Mouse (Mus musculus) liver, embryonic 14.5 days (tissue): Measurements from ENCODE around the gene Gm47841. TPM values are rescaled to one million over a fixed set of nuclear protein-coding genes. Genes with fewer than 3 reads are reported as not detected.

Experiments
- ATAC-seq: fragments of 200-750 bp; cut with Nextera tagmentation; 2 replicates; pipeline ENCODE4 v1.8.0; 2017; ENCODE audit warnings: moderate number of reproducible peaks, mild to moderate bottlenecking, moderate library complexity; ENCODE audit not compliant: insufficient read depth
- DNase-seq, 3 experiments: peaks; one replicate each; pipeline ENCODE4 v3.0.0-alpha.2; 2012 to 2013; ENCODE audit warnings: low read depth in 3 of 3, low spot score in 3 of 3
- H3K27ac ChIP-seq: fragments of 300-500 bp; sonication (generic); 2 replicates; pipeline ENCODE4 v1.5.1; 2014; ENCODE audit warnings: moderate library complexity, mild to moderate bottlenecking, control low read depth, inconsistent platforms
- H3K27me3 ChIP-seq: fragments of 300-500 bp; sonication (generic); 2 replicates; pipeline ENCODE4 v1.6.1; 2014; ENCODE audit warnings: mild to moderate bottlenecking, low read length, moderate library complexity; ENCODE audit not compliant: control insufficient read depth, insufficient read depth
- H3K36me3 ChIP-seq: fragments of 300-500 bp; sonication (generic); replicated peaks from 2 replicates; pipeline ENCODE4 v1.6.1; 2014; ENCODE audit warnings: low read depth; ENCODE audit not compliant: control insufficient read depth, insufficient read depth
- H3K4me1 ChIP-seq, 2 experiments: fragments of 200-500 bp in 1 of 2; fragments of 300-500 bp in 1 of 2; sonication (generic) in 1 of 2; replicated peaks; 2 replicates each; pipeline ENCODE4 v1.6.1; 2012 to 2014; ENCODE audit warnings: antibody characterized with exemption in 1 of 2, inconsistent platforms in 1 of 2, low read length in 1 of 2; ENCODE audit not compliant: control insufficient read depth in 2 of 2, insufficient read depth in 2 of 2
- H3K4me2 ChIP-seq: fragments of 300-500 bp; sonication (generic); 2 replicates; pipeline ENCODE4 v1.6.1; 2014; ENCODE audit warnings: low read depth, mild to moderate bottlenecking, control low read depth, moderate library complexity
- H3K4me3 ChIP-seq, 2 experiments: fragments of 200-500 bp in 1 of 2; fragments of 300-500 bp in 1 of 2; sonication (generic) in 1 of 2; 2 replicates each; pipeline ENCODE4 v1.5.1; 2012 to 2014; ENCODE audit warnings: low read depth in 2 of 2, low read length in 2 of 2, mild to moderate bottlenecking in 2 of 2, control low read depth in 1 of 2, inconsistent platforms in 1 of 2, moderate library complexity in 1 of 2; ENCODE audit not compliant: insufficient read depth in 1 of 2
- H3K9ac ChIP-seq: fragments of 300-500 bp; sonication (generic); replicated peaks from 2 replicates; pipeline ENCODE4 v1.6.1; 2014; ENCODE audit warnings: mild to moderate bottlenecking, control low read depth, moderate library complexity
- H3K9me3 ChIP-seq: fragments of 300-500 bp; sonication (generic); 2 replicates; pipeline ENCODE4 v1.6.1; 2016; ENCODE audit warnings: low read length, mixed read lengths; ENCODE audit not compliant: control insufficient read depth
- CTCF ChIP-seq: IDR thresholded peaks from 2 replicates; pipeline ENCODE4 v1.5.1; 2016; ENCODE audit warnings: antibody characterized with exemption, low read depth, control low read depth
- EP300 ChIP-seq: IDR thresholded peaks from 2 replicates; pipeline ENCODE4 v1.6.1; 2016; ENCODE audit warnings: antibody characterized with exemption, low read depth
- WGBS: fragments of 180-500 bp; shearing (Covaris S2); extraction: QIAGEN DNeasy Blood & Tissue Kit; methylation state at CpG from one replicate; pipeline ENCODE4 v1.1.7; 2014; ENCODE audit not compliant: insufficient replicate concordance; 5-methylcytosine and 5-hydroxymethylcytosine counted together
- polyA plus RNA-seq, 2 experiments: library from polyadenylated mRNA; depleted of rRNA in 1 of 2; stranded (reverse) in 1 of 2; unstranded in 1 of 2; fragments of >200 nt; fragmentation: Nextera tagmentation in 1 of 2; extraction: Ambion mirVana in 1 of 2; gene quantifications; 2 replicates each; pipeline versions ENCODE4 v1.2.1 to v1.2.3; 2012 to 2014

Gene Gm47841
- polyA plus RNA-seq, 2 experiments = not detected

- TF ChIP-seq EP300 = no peak
- TF ChIP-seq CTCF = no peak
- ATAC-seq (no peak), DNase-seq (no peak)
- Histone ChIP-seq H3K36me3 (no peaks in the 10 kb centered on the region), H3K27ac (no peak overlapping the region), H3K4me1 (no peaks in the 10 kb centered on the region), H3K4me2 (no peak overlapping the region), H3K27me3 (no peaks in the 10 kb centered on the region), H3K4me3 (no peak overlapping the region), H3K9ac (no peak overlapping the region), H3K9me3 (no peaks in the 10 kb centered on the region)
- WGBS = 65% methylated on average over 8 of the region's 8 CpGs
Observed at GRCm38 (mm10) chr15:101005717-101006116, 41.5 kb downstream of the Gm47841 start.

GRCm38 (mm10) chr15:101004538-101004937 is 42.7 kb downstream of the Gm47841 start:
- Histone ChIP-seq H3K27me3 (no peaks in the 10 kb centered on the region), H3K36me3 (no peaks in the 10 kb centered on the region), H3K4me1 (no peaks in the 10 kb centered on the region), H3K4me3 (no peak overlapping the region), H3K9me3 (no peaks in the 10 kb centered on the region), H3K27ac (no peak overlapping the region), H3K9ac (no peak overlapping the region), H3K4me2 (no peak overlapping the region)
- no peak for TF ChIP-seq CTCF
- TF ChIP-seq EP300 = no peak
- ATAC-seq (no peak), DNase-seq (no peak)
- 63% methylated on average over 3 of the region's 3 CpGs for WGBS

- no peak overlapping the region for H3K4me2 ChIP-seq
- TF ChIP-seq EP300 = no peak
- TF ChIP-seq CTCF = no peak
- H3K27ac ChIP-seq = no peak overlapping the region
- H3K27me3 ChIP-seq = no peaks in the 10 kb centered on the region
- H3K9ac ChIP-seq = no peak overlapping the region
- H3K4me1 ChIP-seq = no peaks in the 10 kb centered on the region
- no peaks in the 10 kb centered on the region for H3K36me3 ChIP-seq
- no peak for DNase-seq
- no peak for ATAC-seq
- WGBS = 70% methylated on average over 3 of the region's 3 CpGs
- H3K9me3 ChIP-seq = no peaks in the 10 kb centered on the region
- H3K4me3 ChIP-seq = no peak overlapping the region
Observed at GRCm38 (mm10) chr15:101002466-101002865, 44.7 kb downstream of the Gm47841 start.

GRCm38 (mm10) chr15:101001685-101002084 is 45.5 kb downstream of the Gm47841 start:
- WGBS = 78% methylated on average over 1 of the region's 1 CpGs
- Histone ChIP-seq H3K9ac (no peak overlapping the region), H3K4me3 (no peak overlapping the region), H3K27me3 (no peaks in the 10 kb centered on the region), H3K27ac (no peak overlapping the region), H3K4me1 (no peaks in the 10 kb centered on the region), H3K36me3 (no peaks in the 10 kb centered on the region), H3K9me3 (no peaks in the 10 kb centered on the region), H3K4me2 (no peak overlapping the region)
- no peak for ATAC-seq
- DNase-seq = no peak
- TF ChIP-seq CTCF (no peak), EP300 (no peak)

- ATAC-seq (no peak), DNase-seq (no peak)
- no peak overlapping the region for H3K4me3 ChIP-seq
- no peaks in the 10 kb centered on the region for H3K36me3 ChIP-seq
- no peak overlapping the region for H3K27ac ChIP-seq
- no peaks in the 10 kb centered on the region for H3K4me1 ChIP-seq
- 12% methylated on average over 4 of the region's 4 CpGs for WGBS
- TF ChIP-seq CTCF (peak; percentile 38), EP300 (no peak)
- H3K9me3 ChIP-seq = no peaks in the 10 kb centered on the region
- H3K4me2 ChIP-seq = no peak overlapping the region
- no peaks in the 10 kb centered on the region for H3K27me3 ChIP-seq
- no peak overlapping the region for H3K9ac ChIP-seq
Observed at GRCm38 (mm10) chr15:100997090-100997489, 50.1 kb downstream of the Gm47841 start.

Other genes starting within 250 kb of the Gm47841 start
- gene Scn8a, start 177.5 kb downstream of the Gm47841 start, polyA plus RNA-seq (2012; rRNA removed) = 0.13 and 0.21 TPM in 2 replicates
- gene Scn8a, start 177.5 kb downstream of the Gm47841 start, polyA plus RNA-seq (2014; fragmentation: Nextera tagmentation; extraction: Ambion mirVana) = 0.41 TPM in 1 of 2 replicates, not detected in the other
- gene Fignl2, start 31.2 kb upstream of the Gm47841 start, polyA plus RNA-seq (2012; rRNA removed) = 1.0 and 1.2 TPM in 2 replicates
- 0.14 and 0.28 TPM in 2 replicates for gene Fignl2, start 31.2 kb upstream of the Gm47841 start, polyA plus RNA-seq (2014; fragmentation: Nextera tagmentation; extraction: Ambion mirVana)
- not detected in 2 replicates for gene Ankrd33, start 68.4 kb upstream of the Gm47841 start, polyA plus RNA-seq (2012; rRNA removed)
- not detected in 2 replicates for gene Ankrd33, start 68.4 kb upstream of the Gm47841 start, polyA plus RNA-seq (2014; fragmentation: Nextera tagmentation; extraction: Ambion mirVana)
- gene Acvrl1, start 81.1 kb upstream of the Gm47841 start, polyA plus RNA-seq (2012; rRNA removed) = 1.1 TPM in 2 replicates
- 0.71 and 1.3 TPM in 2 replicates for gene Acvrl1, start 81.1 kb upstream of the Gm47841 start, polyA plus RNA-seq (2014; fragmentation: Nextera tagmentation; extraction: Ambion mirVana)
- gene Acvr1b, start 126.7 kb upstream of the Gm47841 start, polyA plus RNA-seq (2012; rRNA removed) = 3.2 and 3.4 TPM in 2 replicates
- 1.3 and 2.0 TPM in 2 replicates for gene Acvr1b, start 126.7 kb upstream of the Gm47841 start, polyA plus RNA-seq (2014; fragmentation: Nextera tagmentation; extraction: Ambion mirVana)
- gene Grasp, start 176.8 kb upstream of the Gm47841 start, polyA plus RNA-seq (2012; rRNA removed) = 0.50 and 0.73 TPM in 2 replicates
- 0.13 and 0.27 TPM in 2 replicates for gene Grasp, start 176.8 kb upstream of the Gm47841 start, polyA plus RNA-seq (2014; fragmentation: Nextera tagmentation; extraction: Ambion mirVana)
- gene Nr4a1, start 206.9 kb upstream of the Gm47841 start, polyA plus RNA-seq (2012; rRNA removed) = 0.42 and 0.48 TPM in 2 replicates
- 0.19 and 0.23 TPM in 2 replicates for gene Nr4a1, start 206.9 kb upstream of the Gm47841 start, polyA plus RNA-seq (2014; fragmentation: Nextera tagmentation; extraction: Ambion mirVana)
- gene Atg101, start 236.9 kb upstream of the Gm47841 start, polyA plus RNA-seq (2012; rRNA removed) = 13.1 and 17.2 TPM in 2 replicates
- 21.3 and 23.7 TPM in 2 replicates for gene Atg101, start 236.9 kb upstream of the Gm47841 start, polyA plus RNA-seq (2014; fragmentation: Nextera tagmentation; extraction: Ambion mirVana)
- 0.10 and 0.11 TPM in 2 replicates for gene 6030408B16Rik, start 245.8 kb upstream of the Gm47841 start, polyA plus RNA-seq (2012; rRNA removed)
- 0.18 and 0.35 TPM in 2 replicates for gene 6030408B16Rik, start 245.8 kb upstream of the Gm47841 start, polyA plus RNA-seq (2014; fragmentation: Nextera tagmentation; extraction: Ambion mirVana)